ENCODE assay signal across 24 mouse cellular contexts in the genomic region with DNA sequence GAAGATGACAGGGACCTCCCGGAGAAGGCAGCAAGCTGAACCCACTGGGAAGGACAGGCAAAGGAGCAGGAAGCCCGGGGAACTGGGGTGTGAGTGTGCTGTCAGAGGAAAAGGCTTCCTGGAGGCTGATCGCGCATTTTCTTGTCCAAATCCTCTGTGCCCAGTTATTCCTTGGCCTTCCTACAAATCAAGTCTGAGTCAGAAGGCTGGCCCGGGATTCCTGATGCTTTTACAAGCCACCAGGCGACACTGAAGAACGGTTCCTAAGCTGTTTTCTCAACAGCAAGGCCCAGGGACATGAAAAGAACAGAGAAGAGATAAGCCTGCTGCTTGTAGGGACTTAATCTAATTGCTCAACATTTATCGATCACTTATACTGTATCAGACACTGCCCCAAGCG.
A peak's percentile ranks its signal among the peaks of the same experiment; 100 is the strongest.
DNase-seq lines count a peak whose midpoint lies in the region; ATAC-seq and TF ChIP-seq lines count a peak whose summit lies in the region.
"Had no signal": no experiment of that assay in that cellular context is flagged by ENCODE, and none has a peak within 500 bp of the region (broad histone marks: within the 10 kb centered on the region; RNA-seq: fewer than 3 reads in every experiment).

No protein-coding gene starts in this region.

- no peak overlapping the region for H3K27ac ChIP-seq in liver, embryonic 11.5 days (ENCODE audit: low read depth, low read length)
- peak overlapping the region; percentile 81 for H3K27ac ChIP-seq in liver, embryonic 15.5 days (replicated peaks)
- H3K27ac ChIP-seq in hindbrain, postnatal 0 days, result no peak overlapping the region
- no peak overlapping the region for H3K27ac ChIP-seq in intestine, embryonic 16.5 days (ENCODE audit: low read length)
- H3K27ac ChIP-seq: embryonic facial prominence, embryonic 13.5 days; forebrain, embryonic 10.5 days; forebrain, embryonic 15.5 days; gastrocnemius, adult 2 months; heart, embryonic 10.5 days; hindbrain, embryonic 12.5 days had no signal

- no peak for TF ChIP-seq CTCF in hindbrain, postnatal 0 days (IDR thresholded peaks at IDR 0.05; ENCODE audit: low read depth)

- no peaks in the 10 kb centered on the region for H3K9me3 ChIP-seq in liver, embryonic 11.5 days (ENCODE audit: control insufficient read depth, low read length)
- no peaks in the 10 kb centered on the region for H3K9me3 ChIP-seq in liver, embryonic 15.5 days (replicated peaks)
- no peaks in the 10 kb centered on the region for H3K9me3 ChIP-seq in hindbrain, postnatal 0 days (ENCODE audit: low read length)
- H3K9me3 ChIP-seq in intestine, embryonic 16.5 days (ENCODE audit: control insufficient read depth, low read length), result no peaks in the 10 kb centered on the region
- H3K9me3 ChIP-seq: embryonic facial prominence, embryonic 13.5 days; forebrain, embryonic 10.5 days; forebrain, embryonic 15.5 days; heart, embryonic 10.5 days; hindbrain, embryonic 12.5 days had no signal

- 77% methylated on average over 9 of the region's 9 CpGs for WGBS in liver, embryonic 11.5 days
- WGBS in liver, embryonic 15.5 days (ENCODE audit: insufficient replicate concordance), result 57% methylated on average over 9 of the region's 9 CpGs
- 78% methylated on average over 9 of the region's 9 CpGs for WGBS in hindbrain, postnatal 0 days
- 70% methylated on average over 9 of the region's 9 CpGs for WGBS in intestine, embryonic 16.5 days

- H3K27me3 ChIP-seq in liver, embryonic 11.5 days (replicated peaks; ENCODE audit: control insufficient read depth, insufficient read depth, low read length), result no peaks in the 10 kb centered on the region
- no peaks in the 10 kb centered on the region for H3K27me3 ChIP-seq in liver, embryonic 15.5 days
- H3K27me3 ChIP-seq in hindbrain, postnatal 0 days (ENCODE audit: insufficient read depth, low read length), result no peaks in the 10 kb centered on the region
- no peaks in the 10 kb centered on the region for H3K27me3 ChIP-seq in intestine, embryonic 16.5 days (replicated peaks; ENCODE audit: control insufficient read depth, insufficient read depth, low read length)
- H3K27me3 ChIP-seq: embryonic facial prominence, embryonic 13.5 days; forebrain, embryonic 15.5 days; hindbrain, embryonic 12.5 days; Patski had no signal

- H3K4me1 ChIP-seq in liver, embryonic 11.5 days (replicated peaks; ENCODE audit: control insufficient read depth, insufficient read depth, low read length), result peaks cover 5% of the 10 kb centered on the region; the same call in 1 of the 2 replicates
- H3K4me1 ChIP-seq in liver, embryonic 15.5 days (replicated peaks), result peaks cover 34% of the 10 kb centered on the region
- no peaks in the 10 kb centered on the region for H3K4me1 ChIP-seq in hindbrain, postnatal 0 days (ENCODE audit: insufficient read depth, low read length)
- H3K4me1 ChIP-seq in intestine, embryonic 16.5 days (ENCODE audit: control insufficient read depth, insufficient read depth, low read length), result no peaks in the 10 kb centered on the region
- H3K4me1 ChIP-seq: embryonic facial prominence, embryonic 13.5 days; forebrain, embryonic 10.5 days; forebrain, embryonic 15.5 days; heart, embryonic 10.5 days; hindbrain, embryonic 12.5 days had no signal

- no peak for DNase-seq in frontal cortex, postnatal 10 days (ENCODE audit: low spot score in 2 of 2)
- peak; percentile 29 for DNase-seq in NIH3T3 (ENCODE audit: low read depth)
- no peak for DNase-seq in liver, embryonic 11.5 days (ENCODE audit: low spot score)
- DNase-seq in hindbrain, postnatal 0 days (ENCODE audit: low spot score), result no peak
- DNase-seq in lung, postnatal 36 days, result no peak
- DNase-seq: cerebellum, adult 11 months; cerebellum, adult 9-11 months; cerebellum, postnatal 36 days; gastrocnemius, adult 2 months; gastrocnemius, postnatal 36 days; heart, adult 18-20 months; heart, postnatal 10 days; heart, postnatal 4 days had no signal

- ATAC-seq in frontal cortex, adult (ENCODE audit: low TSS enrichment), result peak; percentile 55; the same call in 1 of the 2 replicates
- peak; percentile 39; the same call in 1 of the 2 replicates for ATAC-seq in liver, embryonic 11.5 days (replicated peaks; ENCODE audit: low FRiP score)
- ATAC-seq in liver, embryonic 15.5 days (ENCODE audit: insufficient read depth), result peak; percentile 35; the same call in 1 of the 2 replicates
- no peak for ATAC-seq in hindbrain, postnatal 0 days
- ATAC-seq in intestine, embryonic 16.5 days, result no peak
- ATAC-seq: activated CD4-positive, CD25-positive, alpha-beta regulatory T cell, adult 4 months; forebrain, embryonic 15.5 days; hindbrain, embryonic 16.5 days; Patski had no signal

- no peak overlapping the region for H3K9ac ChIP-seq in liver, embryonic 11.5 days (ENCODE audit: low read depth, low read length)
- H3K9ac ChIP-seq in liver, embryonic 15.5 days, result no peak overlapping the region
- no peak overlapping the region for H3K9ac ChIP-seq in hindbrain, postnatal 0 days (replicated peaks; ENCODE audit: low read length)
- no peak overlapping the region for H3K9ac ChIP-seq in intestine, embryonic 16.5 days (ENCODE audit: low read depth, low read length)
- H3K9ac ChIP-seq: embryonic facial prominence, embryonic 13.5 days; forebrain, embryonic 15.5 days; hindbrain, embryonic 12.5 days had no signal

- no peak overlapping the region for H3K4me3 ChIP-seq in liver, embryonic 11.5 days (ENCODE audit: low read depth, low read length)
- H3K4me3 ChIP-seq in liver, embryonic 15.5 days (replicated peaks), result no peak overlapping the region
- no peak overlapping the region for H3K4me3 ChIP-seq in hindbrain, postnatal 0 days (ENCODE audit: low read length)
- no peak overlapping the region for H3K4me3 ChIP-seq in intestine, embryonic 16.5 days (ENCODE audit: low read length)
- H3K4me3 ChIP-seq: embryonic facial prominence, embryonic 13.5 days; forebrain, embryonic 10.5 days; forebrain, embryonic 15.5 days; gastrocnemius, adult 2 months; heart, embryonic 10.5 days; hindbrain, embryonic 12.5 days had no signal

- H3K36me3 ChIP-seq in liver, embryonic 11.5 days (ENCODE audit: control insufficient read depth, insufficient read depth, low read length), result no peaks in the 10 kb centered on the region
- H3K36me3 ChIP-seq in liver, embryonic 15.5 days (replicated peaks), result 0 out of 2 replicates have a peak, but pooled peaks cover 3% of the 10 kb centered on the region
- H3K36me3 ChIP-seq in hindbrain, postnatal 0 days (ENCODE audit: insufficient read depth, low read length), result no peaks in the 10 kb centered on the region; the same call in 1 of the 2 replicates
- no peaks in the 10 kb centered on the region for H3K36me3 ChIP-seq in intestine, embryonic 16.5 days (ENCODE audit: control insufficient read depth, insufficient read depth, low read length)
- H3K36me3 ChIP-seq: embryonic facial prominence, embryonic 13.5 days; forebrain, embryonic 10.5 days; hindbrain, embryonic 12.5 days had no signal

- no peak overlapping the region for H3K4me2 ChIP-seq in liver, embryonic 11.5 days
- H3K4me2 ChIP-seq in liver, embryonic 15.5 days, result 0 out of 2 replicates have a peak overlapping the region, but pooled peaks have one; percentile 2
- no peak overlapping the region for H3K4me2 ChIP-seq in hindbrain, postnatal 0 days (ENCODE audit: low read depth, low read length)
- no peak overlapping the region for H3K4me2 ChIP-seq in intestine, embryonic 16.5 days (ENCODE audit: low read depth, low read length)
- H3K4me2 ChIP-seq: embryonic facial prominence, embryonic 13.5 days; forebrain, embryonic 15.5 days; hindbrain, embryonic 12.5 days had no signal

Comparison
In these comparisons a context has a peak if more than half of its experiments do, and no peak if none do; other contexts are left out.
1. ATAC-seq: peak in frontal cortex, adult (single experiment), liver, embryonic 11.5 days (single experiment) and liver, embryonic 15.5 days (single experiment); none in hindbrain, postnatal 0 days (single experiment) and intestine, embryonic 16.5 days (single experiment).